Mouse (Mus musculus) kidney, postnatal 14 days (tissue): ENCODE measurements at regions not wholly inside any gene's neighbourhood (a gene's known extent, or its start where the extent isn't known, plus 50 kb on each side); places are given as distances from the start of the nearest gene placed in this dataset.

ENCODE experiments used
- DNase-seq: peaks from one replicate; pipeline ENCODE4 v3.0.0; 2022; ENCODE audit warnings: mixed read lengths

GRCm38 (mm10) chr7:68851981-68852575, 103.0 kb upstream of the Arrdc4 start:
- DNase-seq: no peak

GRCm38 (mm10) chr7:68844606-68845005, 95.6 kb upstream of the Arrdc4 start:
- DNase-seq: no peak

- peak; percentile 6 for DNase-seq
Measured at GRCm38 (mm10) chr7:68843374-68843773, 94.3 kb upstream of the Arrdc4 start.

GRCm38 (mm10) chr7:68833977-68834791, 85.1 kb upstream of the Arrdc4 start:
- peak; percentile 23 for DNase-seq

GRCm38 (mm10) chr7:68833517-68833916, 84.5 kb upstream of the Arrdc4 start:
- no peak for DNase-seq

GRCm38 (mm10) chr7:68829861-68830260, 80.8 kb upstream of the Arrdc4 start:
- DNase-seq: peak; percentile 82

GRCm38 (mm10) chr7:68824399-68824798, 75.4 kb upstream of the Arrdc4 start:
- DNase-seq: no peak

- no peak for DNase-seq
Measured at GRCm38 (mm10) chr7:68823646-68824045, 74.6 kb upstream of the Arrdc4 start.

GRCm38 (mm10) chr7:68823189-68823588, 74.1 kb upstream of the Arrdc4 start:
- DNase-seq: peak; percentile 60

GRCm38 (mm10) chr7:68814823-68815666, 66.0 kb upstream of the Arrdc4 start:
- DNase-seq: no peak

GRCm38 (mm10) chr7:68809782-68810181, 60.7 kb upstream of the Arrdc4 start:
- DNase-seq: no peak
